Mouse (Mus musculus) hindbrain, embryonic 14.5 days (tissue): Measurements from ENCODE around the gene Zfp648. TPM values are rescaled to one million over a fixed set of nuclear protein-coding genes. Genes with fewer than 3 reads are reported as not detected.

Experiments used
- ATAC-seq: fragments of 200-750 bp; cut with Nextera tagmentation; 2 replicates; pipeline ENCODE4 v1.8.0; 2017; ENCODE audit warnings: moderate number of reproducible peaks, mild to moderate bottlenecking, moderate TSS enrichment, moderate library complexity; ENCODE audit not compliant: low FRiP score
- DNase-seq: peaks from one replicate; pipeline ENCODE4 v3.0.0-alpha.2; 2015; ENCODE audit warnings: low spot score
- H3K27ac ChIP-seq: fragments of 300-500 bp; sonication (generic); 2 replicates; pipeline ENCODE4 v1.5.1; 2014; ENCODE audit warnings: mild to moderate bottlenecking, moderate library complexity
- H3K27me3 ChIP-seq: fragments of 300-500 bp; sonication (generic); 2 replicates; pipeline ENCODE4 v1.6.1; 2014; ENCODE audit warnings: mild to moderate bottlenecking, low read length, mixed read lengths; ENCODE audit not compliant: control insufficient read depth, insufficient read depth
- H3K36me3 ChIP-seq: fragments of 300-500 bp; sonication (generic); replicated peaks from 2 replicates; pipeline ENCODE4 v1.6.1; 2014; ENCODE audit not compliant: control insufficient read depth, insufficient read depth
- H3K4me1 ChIP-seq: fragments of 300-500 bp; sonication (generic); replicated peaks from 2 replicates; pipeline ENCODE4 v1.6.1; 2014; ENCODE audit warnings: antibody characterized with exemption, low read length, mixed read lengths; ENCODE audit not compliant: control insufficient read depth, insufficient read depth
- H3K4me2 ChIP-seq: fragments of 300-500 bp; sonication (generic); replicated peaks from 2 replicates; pipeline ENCODE4 v1.6.1; 2014; ENCODE audit warnings: mild to moderate bottlenecking, moderate library complexity
- H3K4me3 ChIP-seq: fragments of 300-500 bp; sonication (generic); replicated peaks from 2 replicates; pipeline ENCODE4 v1.5.1; 2014; ENCODE audit warnings: mild to moderate bottlenecking, low read length
- H3K9ac ChIP-seq: fragments of 300-500 bp; sonication (generic); 2 replicates; pipeline ENCODE4 v1.6.1; 2014
- H3K9me3 ChIP-seq: fragments of 300-500 bp; sonication (generic); 2 replicates; pipeline ENCODE4 v1.6.1; 2016; ENCODE audit warnings: low read length; ENCODE audit not compliant: control insufficient read depth
- WGBS: fragments of 180-500 bp; shearing (Covaris S2); extraction: QIAGEN DNeasy Blood & Tissue Kit; methylation state at CpG from one replicate; pipeline ENCODE4 v1.1.7; 2014; 5-methylcytosine and 5-hydroxymethylcytosine counted together
- polyA plus RNA-seq: library from polyadenylated mRNA; unstranded; fragments of >200 nt; fragmentation: Nextera tagmentation; extraction: Ambion mirVana; gene quantifications from 2 replicates; pipeline ENCODE4 v1.2.1, GENCODE M21; 2014

Gene Zfp648
- polyA plus RNA-seq, 1 experiment from 2014 or later: 1.4 TPM

GRCm38 (mm10) chr1:154252739-154253138 lies 51.8 kb downstream of the Zfp648 start:
- Histone ChIP-seq H3K27me3 (no peaks in the 10 kb centered on the region), H3K4me2 (no peak overlapping the region), H3K4me1 (no peaks in the 10 kb centered on the region), H3K9me3 (no peaks in the 10 kb centered on the region), H3K4me3 (no peak overlapping the region), H3K36me3 (no peaks in the 10 kb centered on the region), H3K27ac (no peak overlapping the region), H3K9ac (no peak overlapping the region)
- WGBS: 76% methylated on average over 5 of the region's 5 CpGs
- ATAC-seq: no peak
- DNase-seq: no peak
